Mouse (Mus musculus) heart, adult 2 months (tissue): Measurements from ENCODE around the gene Ppp3ca. TPM values are rescaled to one million over a fixed set of nuclear protein-coding genes. Genes with fewer than 3 reads are reported as not detected.

ENCODE experiments used
- DNase-seq, 2 experiments: peaks; one replicate each; pipeline ENCODE4 v3.0.0; 2021
- H3K27ac ChIP-seq: fragments of 200-600 bp; 2 replicates; pipeline ENCODE4 v1.8.1; 2022
- H3K27me3 ChIP-seq: fragments of 200-500 bp; 2 replicates; pipeline ENCODE4 v1.6.1; 2012; ENCODE audit warnings: mild to moderate bottlenecking, low read length, inconsistent platforms, mixed read lengths; ENCODE audit not compliant: control insufficient read depth, insufficient read depth
- H3K36me3 ChIP-seq: fragments of 200-500 bp; 2 replicates; pipeline ENCODE4 v1.6.1; 2012; ENCODE audit warnings: low read length, inconsistent platforms; ENCODE audit not compliant: control insufficient read depth, insufficient read depth
- H3K4me1 ChIP-seq: fragments of 200-500 bp; 2 replicates; pipeline ENCODE4 v1.6.1; 2011; ENCODE audit warnings: low read length; ENCODE audit not compliant: control insufficient read depth, insufficient read depth
- H3K4me3 ChIP-seq: fragments of 200-600 bp; 2 replicates; pipeline ENCODE4 v1.8.1; 2022
- H3K79me2 ChIP-seq: fragments of 200-500 bp; replicated peaks from 2 replicates; pipeline ENCODE4 v1.6.1; 2012; ENCODE audit warnings: mild to moderate bottlenecking, inconsistent platforms, low read length, moderate library complexity, mixed read lengths; ENCODE audit not compliant: control insufficient read depth, insufficient read depth
- H3K9ac ChIP-seq: fragments of 200-500 bp; 2 replicates; pipeline ENCODE4 v1.6.1; 2012; ENCODE audit warnings: low read depth, mild to moderate bottlenecking, control low read depth, inconsistent platforms, low read length, mixed read lengths
- CTCF ChIP-seq: fragments of 200-600 bp; IDR thresholded peaks from 2 replicates; pipeline ENCODE4 v1.8.1; 2022; ENCODE audit warnings: antibody characterized with exemption, mild to moderate bottlenecking, moderate library complexity
- EP300 ChIP-seq: fragments of 200-500 bp; IDR thresholded peaks from 2 replicates; pipeline ENCODE4 v1.6.1; 2011; ENCODE audit warnings: low read depth, low read length, control low read depth; ENCODE audit not compliant: insufficient read depth
- POLR2A ChIP-seq: fragments of 200-500 bp; IDR thresholded peaks from 2 replicates; pipeline ENCODE4 v1.6.1; 2011; ENCODE audit warnings: mild to moderate bottlenecking, low read depth, low read length, control low read depth; ENCODE audit not compliant: insufficient read depth
- WGBS: fragments of 180-500 bp; shearing (Covaris S2); methylation state at CpG from one replicate; pipeline ENCODE4 v1.1.7; 2018; 5-methylcytosine and 5-hydroxymethylcytosine counted together
- intact Hi-C: fragments of 180-260 bp; cut with DNase I; formaldehyde crosslinking; loops from one replicate; pipeline ENCODE4 v1.15.1; 2025
- polyA plus RNA-seq: library from polyadenylated mRNA; depleted of rRNA; stranded (reverse); fragments of >200 nt; gene quantifications from 2 replicates; pipeline ENCODE4 v1.2.3, GENCODE M21; 2012
- total RNA-seq, 2 experiments: library from RNA; stranded (reverse); gene quantifications; 2 replicates each; pipeline ENCODE4 v1.2.3; 2021

Gene Ppp3ca
- total and polyA plus RNA-seq, 3 experiments, result 18.3 to 44.3 (median 41.7) TPM

GRCm38 (mm10) chr3:136911276-136911675 is 241.4 kb downstream of the Ppp3ca start:
- intact Hi-C loops, result no loop called here
- Histone ChIP-seq H3K79me2 (no peaks in the 10 kb centered on the region), H3K9ac (no peak overlapping the region), H3K36me3 (peaks cover 2% of the 10 kb centered on the region; the same call in 1 of the 2 replicates), H3K27ac (no peak overlapping the region), H3K4me3 (no peak overlapping the region), H3K4me1 (no peaks in the 10 kb centered on the region), H3K27me3 (no peaks in the 10 kb centered on the region)
- WGBS, result 94% methylated on average over 8 of the region's 8 CpGs
- no peak for DNase-seq
- TF ChIP-seq EP300 (no peak), CTCF (no peak), POLR2A (no peak)

GRCm38 (mm10) chr3:136917080-136917479 is 247.2 kb downstream of the Ppp3ca start:
- TF ChIP-seq CTCF (no peak), POLR2A (no peak), EP300 (no peak)
- H3K4me3 ChIP-seq, result no peak overlapping the region
- intact Hi-C loops, result no loop called here
- 83% methylated on average over 7 of the region's 7 CpGs for WGBS
- H3K27me3 ChIP-seq, result no peaks in the 10 kb centered on the region
- no peak overlapping the region for H3K9ac ChIP-seq
- no peak for DNase-seq
- H3K79me2 ChIP-seq, result no peaks in the 10 kb centered on the region
- no peaks in the 10 kb centered on the region for H3K4me1 ChIP-seq
- no peak overlapping the region for H3K27ac ChIP-seq
- H3K36me3 ChIP-seq, result no peaks in the 10 kb centered on the region

GRCm38 (mm10) chr3:136933071-136933470 is 263.1 kb downstream of the Ppp3ca start:
- H3K27me3 ChIP-seq, result no peaks in the 10 kb centered on the region
- H3K27ac ChIP-seq, result no peak overlapping the region
- no peaks in the 10 kb centered on the region for H3K4me1 ChIP-seq
- peaks cover 4% of the 10 kb centered on the region for H3K36me3 ChIP-seq
- TF ChIP-seq EP300, result no peak
- no peak for TF ChIP-seq POLR2A
- no peak for TF ChIP-seq CTCF
- no peak overlapping the region for H3K9ac ChIP-seq
- no peak overlapping the region for H3K4me3 ChIP-seq
- DNase-seq, result no peak
- no peaks in the 10 kb centered on the region for H3K79me2 ChIP-seq
- intact Hi-C loops, result no loop called here

GRCm38 (mm10) chr3:136940733-136941601 is 271.0 kb downstream of the Ppp3ca start:
- 34% methylated on average over 7 of the region's 7 CpGs for WGBS
- Histone ChIP-seq H3K27ac (no peak overlapping the region), H3K4me3 (no peak overlapping the region), H3K36me3 (no peaks in the 10 kb centered on the region), H3K9ac (no peak overlapping the region), H3K79me2 (no peaks in the 10 kb centered on the region), H3K27me3 (no peaks in the 10 kb centered on the region), H3K4me1 (peaks cover 4% of the 10 kb centered on the region)
- no peak for DNase-seq
- intact Hi-C loops, result no loop called here
- TF ChIP-seq CTCF (no peak), EP300 (no peak), POLR2A (no peak)

- no peak for TF ChIP-seq CTCF
- TF ChIP-seq POLR2A, result no peak
- TF ChIP-seq EP300, result no peak
- H3K4me3 ChIP-seq, result no peak overlapping the region
- no peak overlapping the region for H3K27ac ChIP-seq
- no peak for DNase-seq
- intact Hi-C loops, result no loop called here
- 87% methylated on average over 3 of the region's 3 CpGs for WGBS
- H3K9ac ChIP-seq, result no peak overlapping the region
- no peaks in the 10 kb centered on the region for H3K79me2 ChIP-seq
- no peaks in the 10 kb centered on the region for H3K27me3 ChIP-seq
- peaks cover 4% of the 10 kb centered on the region for H3K4me1 ChIP-seq
- no peaks in the 10 kb centered on the region for H3K36me3 ChIP-seq
Measured at GRCm38 (mm10) chr3:136941602-136941926, 271.6 kb downstream of the Ppp3ca start.

- Histone ChIP-seq H3K79me2 (no peaks in the 10 kb centered on the region), H3K27me3 (no peaks in the 10 kb centered on the region), H3K4me1 (peaks cover 4% of the 10 kb centered on the region), H3K9ac (no peak overlapping the region), H3K4me3 (no peak overlapping the region), H3K27ac (no peak overlapping the region), H3K36me3 (no peaks in the 10 kb centered on the region)
- TF ChIP-seq EP300 (no peak), POLR2A (no peak), CTCF (no peak)
- WGBS, result 62% methylated on average over 4 of the region's 4 CpGs
- DNase-seq, result no peak
- intact Hi-C loops, result no loop called here
Measured at GRCm38 (mm10) chr3:136945550-136945949, 275.6 kb downstream of the Ppp3ca start.
